Mouse (Mus musculus) left cerebral cortex, adult 8-10 months (tissue): ENCODE data around the gene Spata21. TPM values are rescaled to one million over a fixed set of nuclear protein-coding genes. Genes with fewer than 3 reads are reported as not detected.

ENCODE experiments used
- DNase-seq, 2 experiments: peaks; one replicate each; pipeline ENCODE4 v3.0.0; 2022; ENCODE audit warnings: low spot score in 2 of 2
- total RNA-seq, 4 experiments: library from RNA; stranded (reverse); gene quantifications; 2 replicates each; pipeline ENCODE4 v1.2.4; 2022

Spata21 gene
- total RNA-seq, 4 experiments from 2014 or later, result 0.24 to 0.30 (median 0.29) TPM

GRCm38 (mm10) chr4:141149116-141149515 lies 61.0 kb downstream of the Spata21 start:
- no peak for DNase-seq

DNA sequence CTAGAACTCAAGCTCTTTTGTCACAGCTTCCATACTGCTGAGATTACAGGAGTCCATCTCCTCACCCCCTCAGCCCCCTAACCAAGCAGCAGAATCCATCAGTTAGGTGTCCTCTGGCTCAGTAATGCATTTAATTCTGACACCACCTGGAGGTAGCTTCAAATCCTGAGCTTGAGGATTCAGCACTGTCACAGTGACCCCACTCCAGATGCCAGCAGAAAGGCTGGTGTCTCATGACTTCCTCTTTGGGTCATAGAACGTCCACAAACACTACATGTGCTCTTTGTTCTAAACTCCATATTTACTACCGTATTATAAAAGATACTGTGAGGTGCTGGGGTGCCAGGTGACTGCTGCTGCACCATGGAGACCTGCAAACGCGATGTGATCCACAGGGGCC lies 69.4 kb downstream of the Spata21 start:
- DNase-seq, result no peak

DNA sequence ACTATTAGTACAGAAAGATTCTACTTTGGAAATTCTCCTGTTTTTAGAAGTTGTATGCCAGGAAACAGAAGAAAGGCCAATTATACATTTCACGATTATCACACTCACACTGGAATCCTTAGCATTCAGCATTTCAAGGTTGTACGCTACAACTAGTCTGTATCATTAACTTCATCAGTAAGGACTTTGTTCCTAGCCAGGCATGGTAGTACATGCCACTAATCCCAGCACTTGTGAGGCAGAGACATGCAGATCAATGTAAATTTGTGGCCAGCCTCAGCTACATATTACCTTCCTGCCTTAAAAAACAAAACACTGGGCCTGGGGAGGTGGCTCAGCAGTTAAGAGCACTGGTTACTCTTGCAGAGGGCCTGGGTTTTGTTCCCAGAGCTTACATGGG lies 70.5 kb downstream of the Spata21 start:
- DNase-seq, result no peak

- no peak for DNase-seq
These were observed 71.0 kb downstream of the Spata21 start for GRCm38 (mm10) chr4:141159093-141159492.

GRCm38 (mm10) chr4:141159666-141160065 lies 71.5 kb downstream of the Spata21 start:
- DNase-seq, result no peak

DNA sequence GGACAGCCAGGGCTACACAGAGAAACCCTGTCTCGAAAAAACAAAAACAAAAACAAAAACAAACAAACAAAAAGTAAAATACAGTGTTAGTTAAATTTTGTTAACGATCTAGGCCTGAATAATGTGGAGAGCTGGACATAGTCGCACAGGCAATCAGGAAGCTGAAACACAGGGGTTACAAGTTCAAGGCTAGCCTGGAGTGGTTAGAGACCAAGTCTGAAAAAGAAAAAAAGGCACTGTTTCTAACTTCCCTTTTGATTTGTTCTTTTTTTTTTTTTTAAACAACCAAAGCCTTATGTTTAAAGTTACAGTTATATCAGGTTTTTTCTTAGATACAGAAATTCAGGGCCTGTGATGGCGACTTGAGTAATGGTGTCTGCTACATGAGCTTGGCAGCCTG lies 72.1 kb downstream of the Spata21 start:
- DNase-seq, result no peak

DNA sequence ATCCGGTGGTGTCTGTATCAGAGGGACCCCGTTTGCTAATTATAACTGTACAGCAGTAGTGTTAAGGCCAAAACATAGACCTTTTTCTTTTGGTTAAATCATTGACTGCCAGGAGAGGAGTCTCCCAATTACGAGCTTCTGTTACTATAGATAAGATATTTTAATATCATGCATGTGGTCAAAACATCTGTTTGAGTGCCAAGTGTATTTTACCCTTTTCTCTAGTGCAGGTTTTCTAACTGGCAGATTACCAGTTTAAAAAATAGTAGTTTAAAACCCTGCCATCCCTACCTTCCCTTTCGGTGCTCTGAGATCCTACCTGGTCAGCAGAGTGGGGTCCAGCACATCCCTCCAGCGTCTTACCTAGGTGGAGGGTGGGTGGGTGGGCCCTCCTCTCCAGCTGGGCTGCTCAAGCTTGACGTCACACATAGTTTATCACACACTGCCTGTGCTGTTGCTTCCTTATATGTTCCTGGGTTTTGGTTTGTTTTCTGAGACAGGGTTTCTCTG lies 73.6 kb downstream of the Spata21 start:
- DNase-seq, result no peak

Other genes with a start within 250 kb of the Spata21 start
- under 1 TPM in 2 of 4 experiments, not detected in 2; 0.11 to 0.16 TPM for gene Padi1, start 242.6 kb upstream of the Spata21 start, total RNA-seq
- gene Padi2, start 182.0 kb upstream of the Spata21 start, total RNA-seq, result 10 to 100 TPM; 18.8 to 23.9 (median 23.5) TPM
- gene Sdhb, start 127.1 kb upstream of the Spata21 start, total RNA-seq, result 100 to 1,000 TPM; 186 to 203 (median 195) TPM
- 100 to 1,000 TPM; 141 to 156 (median 150) TPM for gene Atp13a2, start 101.5 kb upstream of the Spata21 start, total RNA-seq
- 1 to 10 TPM; 1.8 to 5.2 (median 3.3) TPM for gene Mfap2, start 77.9 kb upstream of the Spata21 start, total RNA-seq
- 10 to 100 TPM; 44.2 to 69.2 (median 54.3) TPM for gene Crocc, start 27.8 kb upstream of the Spata21 start, total RNA-seq
- 10 to 100 TPM; 37.3 to 59.5 (median 44.3) TPM for gene Necap2, start 10.0 kb upstream of the Spata21 start, total RNA-seq
- gene Szrd1, start 51.4 kb downstream of the Spata21 start, total RNA-seq, result 10 to 100 TPM; 48.3 to 62.8 (median 49.9) TPM
- 10 to 100 TPM; 25.8 to 31.5 (median 27.5) TPM for gene Fbxo42, start 59.6 kb downstream of the Spata21 start, total RNA-seq
- gene Rsg1, start 125.6 kb downstream of the Spata21 start, total RNA-seq, result 1 to 10 TPM; 3.3 to 5.0 (median 4.1) TPM
- 10 to 100 TPM; 13.7 to 18.3 (median 15.8) TPM for gene Arhgef19, start 151.2 kb downstream of the Spata21 start, total RNA-seq
- 1 to 10 TPM in 3 of 4 experiments, under 1 TPM in 1; 0.98 to 1.7 (median 1.2) TPM for gene Epha2, start 212.9 kb downstream of the Spata21 start, total RNA-seq